Mouse (Mus musculus) thymus, postnatal 36 days (tissue): ENCODE measurements around the gene Vsig2.

Source experiments
- DNase-seq, 2 experiments: peaks; one replicate each; pipeline ENCODE4 v3.0.0; 2022; ENCODE audit warnings: mixed read lengths in 2 of 2

Gene Vsig2

GRCm38 (mm10) chr9:37539170-37540025 lies at the start of gene Vsig2:
Gene Vsig2 (plus strand): TSS chr9:37539255.
- DNase-seq, result no peak

GRCm38 (mm10) chr9:37489446-37490120 lies 49.5 kb upstream of the Vsig2 start:
- DNase-seq, result peak; percentile 44 to 55

- no peak for DNase-seq
These were observed 43.3 kb upstream of the Vsig2 start for GRCm38 (mm10) chr9:37495761-37496160.

- DNase-seq, result no peak
These were observed 42.7 kb upstream of the Vsig2 start for GRCm38 (mm10) chr9:37496325-37496724.

- no peak for DNase-seq
These were observed 38.9 kb upstream of the Vsig2 start for GRCm38 (mm10) chr9:37500201-37500600.

GRCm38 (mm10) chr9:37501170-37501569 lies 37.9 kb upstream of the Vsig2 start:
- no peak for DNase-seq

GRCm38 (mm10) chr9:37504348-37504747 lies 34.7 kb upstream of the Vsig2 start:
- no peak for DNase-seq

GRCm38 (mm10) chr9:37506023-37506422 lies 33.0 kb upstream of the Vsig2 start:
- DNase-seq, result no peak

- DNase-seq, result no peak
These were observed 27.0 kb upstream of the Vsig2 start for GRCm38 (mm10) chr9:37512097-37512496.

- no peak for DNase-seq
These were observed 24.6 kb upstream of the Vsig2 start for GRCm38 (mm10) chr9:37514456-37514855.

- no peak for DNase-seq
These were observed 21.6 kb upstream of the Vsig2 start for GRCm38 (mm10) chr9:37517467-37517866.

GRCm38 (mm10) chr9:37518991-37519390 lies 20.1 kb upstream of the Vsig2 start:
- no peak for DNase-seq

GRCm38 (mm10) chr9:37519995-37520394 lies 19.1 kb upstream of the Vsig2 start:
- DNase-seq, result no peak

- no peak for DNase-seq
These were observed 13.6 kb upstream of the Vsig2 start for GRCm38 (mm10) chr9:37525461-37525860.

- no peak for DNase-seq
These were observed 12.3 kb upstream of the Vsig2 start for GRCm38 (mm10) chr9:37526443-37527395.

GRCm38 (mm10) chr9:37527396-37528224 lies 11.4 kb upstream of the Vsig2 start, which contains the start of gene Esam:
Gene Esam (plus strand): TSS chr9:37528078.
- DNase-seq, result peak in 1 of 2 experiments; percentile 14

GRCm38 (mm10) chr9:37528225-37528970 lies 10.7 kb upstream of the Vsig2 start:
- DNase-seq, result no peak

GRCm38 (mm10) chr9:37530031-37530887 lies 8.8 kb upstream of the Vsig2 start:
- DNase-seq, result no peak

- DNase-seq, result no peak
These were observed 8.0 kb upstream of the Vsig2 start for GRCm38 (mm10) chr9:37530888-37531705.
